Mouse (Mus musculus) embryonic facial prominence, embryonic 10.5 days (tissue): ENCODE results near the gene Pigb. TPM values are rescaled to one million over a fixed set of nuclear protein-coding genes. Genes with fewer than 3 reads are reported as not detected.

ENCODE experiments used
- microRNA-seq: library from miRNA; unstranded; fragments of <30 nt; microRNA quantifications from one replicate; pipeline ENCODE4, GENCODE M21; 2017
- polyA plus RNA-seq: library from polyadenylated mRNA; unstranded; fragments of >200 nt; fragmentation: Nextera tagmentation; extraction: Ambion mirVana; gene quantifications from 2 replicates; pipeline ENCODE4 v1.2.1, GENCODE M21; 2016

Gene Pigb
- polyA plus RNA-seq, 1 experiment from 2014 or later, result 15.0 TPM

Small RNA genes within 50 kb of the gene (microRNA-seq; reads per million reads assigned to microRNA genes)
- gene Gm27353, result not detected

Other genes starting within 250 kb of the Pigb start
- 9.5 and 15.1 TPM in 2 replicates for gene Prtg, start 233.5 kb downstream of the Pigb start, polyA plus RNA-seq
- 6.5 and 7.3 TPM in 2 replicates for gene Pygo1, start 114.7 kb downstream of the Pigb start, polyA plus RNA-seq
- 1.7 and 2.0 TPM in 2 replicates for gene Dyx1c1, start 81.6 kb downstream of the Pigb start, polyA plus RNA-seq
- not detected in 2 replicates for gene Gm44503, start 81.5 kb downstream of the Pigb start, polyA plus RNA-seq
- gene Ccpg1os, start 55.0 kb downstream of the Pigb start, polyA plus RNA-seq, result 15.1 and 16.1 TPM in 2 replicates
- 14.1 and 17.1 TPM in 2 replicates for gene Ccpg1, start 54.9 kb downstream of the Pigb start, polyA plus RNA-seq
- gene Rab27a, start 4.5 kb upstream of the Pigb start, polyA plus RNA-seq, result 3.0 and 5.3 TPM in 2 replicates
- gene Khdc3, start 61.5 kb upstream of the Pigb start, polyA plus RNA-seq, result 0.26 TPM in 1 of 2 replicates, not detected in the other
- gene Gm20509, start 62.1 kb upstream of the Pigb start, polyA plus RNA-seq, result not detected in 2 replicates
- 162 and 164 TPM in 2 replicates for gene Rsl24d1, start 73.0 kb upstream of the Pigb start, polyA plus RNA-seq